Mouse (Mus musculus): ENCODE data around the gene Slc6a2. TPM values are rescaled to one million over a fixed set of nuclear protein-coding genes. Genes with fewer than 3 reads are reported as not detected.

Slc6a2 gene
- 1.4 and 1.7 TPM in 2 replicates for polyA plus RNA-seq (2015; fragmentation: Nextera tagmentation; extraction: Ambion mirVana)

DNA sequence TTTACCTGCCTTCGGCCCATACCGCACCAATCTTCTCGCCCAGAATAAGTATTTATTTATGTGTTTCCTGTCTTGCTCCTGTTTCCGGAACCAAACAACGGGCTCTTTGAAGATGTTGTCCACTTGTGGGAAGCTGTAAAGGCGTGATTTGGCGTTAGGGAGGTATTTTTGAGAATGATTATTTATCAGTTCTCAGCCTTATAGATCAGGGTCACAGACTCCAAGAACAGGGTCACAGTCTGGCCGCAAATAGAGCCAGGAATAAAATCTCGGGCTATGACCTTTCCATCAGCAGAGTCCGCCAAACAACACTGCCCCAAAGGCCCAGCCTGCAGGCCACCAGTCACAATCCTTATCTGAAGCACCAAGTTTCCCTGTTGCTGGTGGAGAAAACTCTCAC, at the start of gene Slc6a2:
Gene Slc6a2, plus strand, starts transcription at position 301 of the 400 bp plus-strand sequence.
- Histone ChIP-seq H3K27me3 (peaks cover 49% of the 10 kb centered on the region), H3K27ac (replicated peaks) (no peak within 1 kb of the TSS), H3K9ac (0 out of 2 replicates have a peak within 1 kb of the TSS, but pooled peaks have one; percentile 18), H3K36me3 (no peaks in the 10 kb centered on the region), H3K4me3 (replicated peaks) (peak within 1 kb of the TSS; percentile 47), H3K9me3 (replicated peaks) (no peaks in the 10 kb centered on the region), H3K4me1 (peaks cover 14% of the 10 kb centered on the region), H3K4me2 (replicated peaks) (peak within 1 kb of the TSS; percentile 94)
- ATAC-seq (ENCODE audit: insufficient number of reproducible peaks, low FRiP score, low TSS enrichment, low read depth) = no peak
- 64% methylated on average over 10 of the region's 10 CpGs for WGBS

DNA sequence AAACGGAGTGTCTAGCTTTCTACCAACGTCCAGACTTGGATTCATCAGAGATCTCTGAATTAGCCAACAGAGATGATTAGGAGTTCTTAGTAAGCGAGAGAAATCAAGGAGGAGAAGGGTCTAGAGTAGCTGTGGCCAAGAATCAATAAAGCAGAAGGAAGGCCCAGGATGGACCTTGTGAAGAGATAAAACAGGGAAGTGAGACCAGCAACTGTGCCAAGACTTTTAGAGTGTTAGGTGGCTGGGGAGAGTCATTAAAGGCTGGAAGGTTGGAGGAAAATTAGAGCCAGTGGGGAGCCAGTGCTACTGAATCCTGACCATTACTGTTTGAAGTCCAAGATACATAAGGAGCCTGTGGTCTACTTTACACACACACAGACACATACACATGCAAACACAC, 48.4 kb upstream of the Slc6a2 start:
- H3K4me1 ChIP-seq = peaks cover 11% of the 10 kb centered on the region
- 85% methylated on average over 3 of the region's 3 CpGs for WGBS
- no peaks in the 10 kb centered on the region for H3K27me3 ChIP-seq
- 0 out of 2 replicates have a peak, but pooled peaks cover 3% of the 10 kb centered on the region for H3K36me3 ChIP-seq
- no peak overlapping the region for H3K4me3 ChIP-seq (replicated peaks)
- no peak overlapping the region for H3K9ac ChIP-seq
- H3K9me3 ChIP-seq (replicated peaks) = no peaks in the 10 kb centered on the region
- no peak overlapping the region for H3K27ac ChIP-seq (replicated peaks)
- no peak overlapping the region for H3K4me2 ChIP-seq (replicated peaks)
- ATAC-seq (ENCODE audit: insufficient number of reproducible peaks, low FRiP score, low TSS enrichment, low read depth) = no peak

DNA sequence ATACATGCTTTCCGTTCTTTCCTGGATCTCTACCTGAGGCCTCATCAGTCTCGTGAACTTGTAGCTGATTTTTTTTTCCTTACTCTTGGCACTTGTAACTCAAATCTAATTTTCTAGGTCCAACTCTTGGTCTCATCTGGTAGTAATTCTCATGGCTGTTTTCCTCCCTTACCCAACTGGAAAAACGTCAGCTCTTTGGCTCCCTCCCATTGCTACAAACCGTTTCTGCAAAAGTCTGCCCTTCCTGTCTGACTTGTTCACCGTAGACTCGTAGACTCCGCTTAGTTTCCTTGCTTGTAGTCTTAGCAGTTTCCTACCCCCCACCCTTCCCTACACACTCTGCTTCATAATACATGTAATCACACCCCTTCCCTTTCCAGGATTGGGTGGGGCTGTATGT, 46.5 kb upstream of the Slc6a2 start:
- 0 out of 2 replicates have a peak, but pooled peaks cover 3% of the 10 kb centered on the region for H3K36me3 ChIP-seq
- no peak overlapping the region for H3K4me3 ChIP-seq (replicated peaks)
- H3K9ac ChIP-seq = no peak overlapping the region
- peaks cover 11% of the 10 kb centered on the region for H3K4me1 ChIP-seq
- H3K4me2 ChIP-seq (replicated peaks) = no peak overlapping the region
- H3K27ac ChIP-seq (replicated peaks) = peak overlapping the region; percentile 60
- ATAC-seq (ENCODE audit: insufficient number of reproducible peaks, low FRiP score, low TSS enrichment, low read depth) = no peak; the same call in 1 of the 2 replicates
- H3K27me3 ChIP-seq = no peaks in the 10 kb centered on the region
- WGBS = 29% methylated on average over 7 of the region's 7 CpGs
- H3K9me3 ChIP-seq (replicated peaks) = no peaks in the 10 kb centered on the region

DNA sequence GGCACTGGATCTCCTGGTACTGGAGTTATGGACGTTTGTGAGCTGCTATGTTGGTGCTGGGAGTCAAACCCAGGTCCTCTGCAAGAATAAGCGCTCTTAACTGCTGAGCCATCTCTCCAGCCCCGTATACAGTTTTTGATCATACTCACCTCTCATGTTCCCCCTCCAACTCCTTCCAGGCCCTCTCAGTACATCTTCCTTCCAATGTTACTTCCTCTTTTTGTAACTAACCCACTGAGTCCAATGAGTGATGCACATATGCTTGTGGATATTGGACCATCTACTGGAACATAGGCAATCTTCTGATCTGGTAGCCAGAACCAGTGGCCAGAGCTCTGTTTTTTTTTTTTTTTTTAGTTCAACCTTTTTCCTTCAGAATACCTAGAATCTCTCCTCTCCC, 43.8 kb upstream of the Slc6a2 start:
- H3K27ac ChIP-seq (replicated peaks) = no peak overlapping the region

DNA sequence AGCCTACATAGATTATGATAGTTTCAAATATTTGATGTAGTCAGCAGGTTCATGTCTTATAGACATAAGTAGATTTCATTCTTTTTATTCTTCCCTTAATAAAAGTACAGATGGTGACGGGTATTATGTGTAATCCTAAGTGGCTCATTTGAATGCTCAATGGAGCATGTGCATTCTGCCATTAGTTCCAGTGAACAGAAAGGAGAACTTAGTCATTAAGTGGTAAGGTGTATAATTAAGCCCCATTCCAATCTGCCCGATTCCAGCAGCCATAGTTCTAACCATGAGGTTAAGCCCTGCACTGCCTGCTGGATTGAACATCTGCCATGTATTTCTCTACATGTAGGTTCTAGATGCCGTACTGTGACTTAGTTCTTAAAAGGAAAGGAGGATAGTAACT, 38.1 kb upstream of the Slc6a2 start:
- no peaks in the 10 kb centered on the region for H3K27me3 ChIP-seq
- no peaks in the 10 kb centered on the region for H3K9me3 ChIP-seq (replicated peaks)
- no peak for ATAC-seq (ENCODE audit: insufficient number of reproducible peaks, low FRiP score, low TSS enrichment, low read depth)
- 0 out of 2 replicates have a peak, but pooled peaks cover 8% of the 10 kb centered on the region for H3K4me1 ChIP-seq
- WGBS = 83% methylated on average over 3 of the region's 3 CpGs
- no peak overlapping the region for H3K4me3 ChIP-seq (replicated peaks)
- H3K9ac ChIP-seq = no peak overlapping the region
- no peaks in the 10 kb centered on the region for H3K36me3 ChIP-seq
- no peak overlapping the region for H3K4me2 ChIP-seq (replicated peaks)
- H3K27ac ChIP-seq (replicated peaks) = no peak overlapping the region

More for the DNA sequence above, 43.8 kb upstream of the Slc6a2 start:
- WGBS = 85% methylated on average over 3 of the region's 3 CpGs
- Histone ChIP-seq H3K4me2 (replicated peaks) (no peak overlapping the region), H3K4me1 (peaks cover 11% of the 10 kb centered on the region), H3K9ac (no peak overlapping the region), H3K27me3 (no peaks in the 10 kb centered on the region), H3K36me3 (0 out of 2 replicates have a peak, but pooled peaks cover 3% of the 10 kb centered on the region), H3K4me3 (replicated peaks) (no peak overlapping the region), H3K9me3 (replicated peaks) (no peaks in the 10 kb centered on the region)
- no peak for ATAC-seq (ENCODE audit: insufficient number of reproducible peaks, low FRiP score, low TSS enrichment, low read depth)

DNA sequence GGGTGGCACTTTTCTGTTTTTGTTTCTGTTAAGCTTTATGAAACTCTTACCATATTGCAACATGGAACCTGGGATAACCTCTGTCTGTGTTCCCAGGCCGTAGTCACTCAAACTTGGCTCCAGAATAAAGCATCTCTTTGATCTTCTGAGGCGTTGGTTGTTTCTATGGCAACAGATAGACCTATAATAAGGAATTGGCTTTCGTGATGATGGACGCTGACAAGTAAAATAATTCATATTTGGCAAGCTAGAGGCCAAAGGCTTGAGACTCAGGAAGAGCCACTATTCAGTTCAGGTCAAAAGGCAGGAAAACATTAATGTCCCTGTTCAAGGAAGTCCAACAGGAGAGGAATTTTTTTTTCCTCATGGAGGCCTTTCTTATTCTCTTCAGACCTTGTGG, 30.9 kb upstream of the Slc6a2 start:
- Histone ChIP-seq H3K36me3 (no peaks in the 10 kb centered on the region), H3K27me3 (no peaks in the 10 kb centered on the region), H3K4me2 (replicated peaks) (no peak overlapping the region), H3K9me3 (replicated peaks) (no peaks in the 10 kb centered on the region), H3K4me1 (no peaks in the 10 kb centered on the region), H3K4me3 (replicated peaks) (no peak overlapping the region), H3K27ac (replicated peaks) (no peak overlapping the region), H3K9ac (no peak overlapping the region)
- 61% methylated on average over 4 of the region's 4 CpGs for WGBS
- ATAC-seq (ENCODE audit: insufficient number of reproducible peaks, low FRiP score, low TSS enrichment, low read depth) = no peak

DNA sequence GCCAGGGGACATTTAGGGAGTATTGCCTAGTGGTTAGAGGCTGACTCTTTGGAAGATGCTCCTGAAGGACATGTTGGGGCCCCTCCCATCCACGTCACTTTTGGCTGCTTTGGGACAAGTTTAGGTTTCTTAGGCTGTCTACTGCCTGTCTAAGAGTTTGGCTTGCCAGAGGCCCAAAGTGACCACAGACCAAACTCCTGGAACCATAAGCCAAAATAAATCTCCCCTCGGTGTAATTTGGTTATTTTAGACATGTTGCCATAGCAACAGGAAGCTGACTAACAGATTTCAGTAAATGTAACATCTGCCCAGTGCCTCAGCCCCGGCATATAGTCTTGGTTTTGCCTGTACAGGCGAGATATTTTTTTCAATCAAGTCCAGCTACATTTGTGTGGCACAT, 21.8 kb upstream of the Slc6a2 start:
- Histone ChIP-seq H3K4me3 (replicated peaks) (no peak overlapping the region), H3K36me3 (no peaks in the 10 kb centered on the region), H3K4me2 (replicated peaks) (no peak overlapping the region), H3K27me3 (no peaks in the 10 kb centered on the region), H3K9me3 (replicated peaks) (no peaks in the 10 kb centered on the region), H3K9ac (no peak overlapping the region), H3K4me1 (no peaks in the 10 kb centered on the region), H3K27ac (replicated peaks) (no peak overlapping the region)
- 68% methylated on average over 4 of the region's 4 CpGs for WGBS
- ATAC-seq (ENCODE audit: insufficient number of reproducible peaks, low FRiP score, low TSS enrichment, low read depth) = no peak

DNA sequence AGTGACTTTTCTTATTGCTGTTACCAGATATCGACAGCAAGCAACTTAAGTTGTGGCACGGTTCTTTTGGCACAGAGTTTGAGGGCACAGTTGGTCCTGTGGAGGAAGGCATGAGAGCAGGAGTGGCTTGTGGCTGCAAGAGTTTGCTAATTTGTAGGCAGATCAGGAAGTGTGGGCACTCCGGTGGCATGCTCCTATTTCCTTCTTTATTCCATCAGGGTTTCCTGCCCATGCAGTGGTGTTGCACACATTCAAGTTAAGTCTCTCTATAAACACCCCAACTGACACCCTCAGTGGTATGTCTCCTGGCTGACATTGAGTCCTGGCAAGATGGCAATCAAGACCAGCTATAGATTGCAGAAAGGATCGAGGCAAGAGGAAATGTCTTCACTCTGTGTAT, 10.8 kb upstream of the Slc6a2 start:
- H3K36me3 ChIP-seq = no peaks in the 10 kb centered on the region
- no peaks in the 10 kb centered on the region for H3K27me3 ChIP-seq
- 77% methylated on average over 4 of the region's 4 CpGs for WGBS
- H3K27ac ChIP-seq (replicated peaks) = no peak overlapping the region
- no peaks in the 10 kb centered on the region for H3K4me1 ChIP-seq
- H3K4me2 ChIP-seq (replicated peaks) = no peak overlapping the region
- H3K4me3 ChIP-seq (replicated peaks) = no peak overlapping the region
- H3K9ac ChIP-seq = no peak overlapping the region
- H3K9me3 ChIP-seq (replicated peaks) = no peaks in the 10 kb centered on the region
- ATAC-seq (ENCODE audit: insufficient number of reproducible peaks, low FRiP score, low TSS enrichment, low read depth) = no peak

DNA sequence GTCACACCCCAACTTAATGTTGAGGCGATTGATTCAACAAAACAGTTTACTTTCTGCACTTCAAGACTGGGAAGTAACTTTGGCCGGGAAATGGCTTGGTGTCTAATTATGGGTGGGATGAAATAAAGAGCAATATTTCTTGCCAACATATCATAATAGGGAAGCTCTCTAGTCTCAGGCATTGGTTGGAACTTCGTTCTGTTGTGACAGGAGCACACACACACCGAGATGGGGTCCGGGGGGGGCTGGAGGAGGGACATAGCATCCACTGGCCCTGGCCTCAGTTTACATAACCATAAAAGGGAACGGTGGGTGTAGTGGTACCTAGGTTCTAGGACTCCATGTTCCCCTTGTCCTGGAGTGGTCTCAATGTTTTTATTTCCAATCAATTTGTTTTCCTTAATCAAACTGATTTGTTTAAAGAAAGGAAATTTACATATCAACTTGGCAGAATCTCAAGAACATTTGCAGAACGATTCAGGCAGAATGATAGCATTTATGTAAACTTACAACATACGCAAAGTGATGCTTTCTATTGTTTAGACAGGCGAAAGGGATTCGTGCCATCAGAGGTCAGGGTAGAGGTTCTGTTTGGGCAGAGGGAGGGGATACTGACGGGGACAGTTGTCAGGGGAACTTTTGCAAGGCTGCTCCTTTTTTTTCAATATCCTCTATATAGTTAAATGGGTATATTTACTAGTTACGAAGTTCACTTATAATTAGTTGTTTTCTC, 9.1 kb upstream of the Slc6a2 start:
- no peaks in the 10 kb centered on the region for H3K36me3 ChIP-seq
- H3K4me3 ChIP-seq (replicated peaks) = no peak overlapping the region
- no peaks in the 10 kb centered on the region for H3K4me1 ChIP-seq
- no peak overlapping the region for H3K9ac ChIP-seq
- no peaks in the 10 kb centered on the region for H3K27me3 ChIP-seq
- H3K4me2 ChIP-seq (replicated peaks) = no peak overlapping the region
- 77% methylated on average over 12 of the region's 12 CpGs for WGBS
- no peaks in the 10 kb centered on the region for H3K9me3 ChIP-seq (replicated peaks)
- no peak for ATAC-seq (ENCODE audit: insufficient number of reproducible peaks, low FRiP score, low TSS enrichment, low read depth)
- no peak overlapping the region for H3K27ac ChIP-seq (replicated peaks)

DNA sequence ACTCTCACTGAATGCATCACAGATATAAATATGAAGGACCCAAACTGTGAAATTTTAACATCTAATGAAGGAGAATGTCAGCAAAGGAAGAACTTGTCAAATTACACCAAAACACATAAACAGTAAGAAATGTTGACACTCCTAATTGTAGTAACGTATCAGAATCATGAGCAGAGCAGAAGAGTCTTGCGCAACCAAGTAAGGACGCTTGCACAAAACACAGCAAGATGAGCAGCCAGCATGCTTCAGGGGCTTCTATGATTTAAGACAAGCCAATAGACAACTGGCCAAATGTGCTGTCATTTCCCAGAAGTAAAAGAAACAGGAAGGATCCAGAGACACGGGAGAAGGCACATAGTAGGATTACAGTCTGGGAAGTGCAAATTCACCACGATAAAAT, 5.8 kb upstream of the Slc6a2 start:
- no peak for ATAC-seq (ENCODE audit: insufficient number of reproducible peaks, low FRiP score, low TSS enrichment, low read depth)
- Histone ChIP-seq H3K9me3 (replicated peaks) (no peaks in the 10 kb centered on the region), H3K36me3 (no peaks in the 10 kb centered on the region), H3K4me2 (replicated peaks) (no peak overlapping the region), H3K4me3 (replicated peaks) (no peak overlapping the region), H3K27ac (replicated peaks) (no peak overlapping the region), H3K9ac (no peak overlapping the region), H3K4me1 (no peaks in the 10 kb centered on the region), H3K27me3 (peaks cover 6% of the 10 kb centered on the region)
- WGBS = 77% methylated on average over 5 of the region's 5 CpGs

DNA sequence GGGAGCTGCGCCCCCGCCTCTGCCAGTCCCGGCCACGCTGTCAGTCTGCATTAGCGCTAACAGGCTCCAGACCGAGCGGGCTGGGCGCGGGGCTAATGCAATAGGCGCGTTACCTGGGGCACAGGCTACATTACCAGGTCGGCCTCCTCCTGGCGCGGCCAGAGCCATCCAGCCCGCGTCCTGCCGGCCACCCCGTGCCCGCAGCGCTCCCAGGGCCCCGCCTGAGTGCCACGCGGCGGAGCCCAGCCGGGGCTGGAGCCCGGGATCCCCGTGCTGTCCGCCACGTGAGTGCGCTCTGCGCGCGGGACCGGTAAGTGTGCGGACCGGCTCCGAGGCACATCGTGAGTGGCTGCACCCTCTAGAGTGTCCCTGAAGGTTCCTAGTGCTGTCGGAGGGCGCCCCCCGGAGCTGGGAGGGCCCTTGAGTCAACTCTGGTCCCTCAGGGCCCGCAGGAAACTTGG, 602 bp downstream of the Slc6a2 start:
- Histone ChIP-seq H3K4me2 (replicated peaks) (peak overlapping the region; percentile 94), H3K36me3 (no peaks in the 10 kb centered on the region), H3K4me3 (replicated peaks) (peak overlapping the region; percentile 47), H3K4me1 (peaks cover 14% of the 10 kb centered on the region), H3K9me3 (replicated peaks) (no peaks in the 10 kb centered on the region), H3K27me3 (peaks cover 49% of the 10 kb centered on the region), H3K27ac (replicated peaks) (no peak overlapping the region), H3K9ac (0 out of 2 replicates have a peak overlapping the region, but pooled peaks have one; percentile 18)
- no peak for ATAC-seq (ENCODE audit: insufficient number of reproducible peaks, low FRiP score, low TSS enrichment, low read depth)
- under 1% methylated on average over 42 of the region's 42 CpGs for WGBS

DNA sequence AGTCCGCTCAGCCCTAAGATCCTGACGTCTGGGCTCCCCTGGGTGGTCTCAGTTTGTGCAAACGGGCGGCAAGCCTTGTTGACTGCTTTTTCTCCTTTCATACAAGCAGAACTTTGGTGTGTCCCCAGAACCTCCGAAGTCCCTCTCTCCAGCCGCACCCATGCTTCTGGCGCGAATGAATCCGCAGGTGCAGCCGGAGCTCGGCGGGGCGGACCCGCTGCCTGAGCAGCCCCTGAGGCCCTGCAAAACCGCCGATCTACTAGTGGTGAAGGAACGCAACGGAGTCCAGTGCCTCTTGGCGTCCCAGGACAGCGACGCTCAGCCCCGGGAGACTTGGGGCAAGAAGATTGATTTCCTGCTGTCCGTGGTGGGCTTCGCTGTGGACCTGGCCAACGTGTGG, 1.2 kb downstream of the Slc6a2 start:
- peaks cover 49% of the 10 kb centered on the region for H3K27me3 ChIP-seq
- H3K9me3 ChIP-seq (replicated peaks) = no peaks in the 10 kb centered on the region
- H3K27ac ChIP-seq (replicated peaks) = no peak overlapping the region
- 3% methylated on average over 25 of the region's 25 CpGs for WGBS
- peak overlapping the region; percentile 1; the same call in 1 of the 2 replicates for H3K9ac ChIP-seq
- ATAC-seq (ENCODE audit: insufficient number of reproducible peaks, low FRiP score, low TSS enrichment, low read depth) = no peak
- H3K4me1 ChIP-seq = peaks cover 14% of the 10 kb centered on the region
- no peaks in the 10 kb centered on the region for H3K36me3 ChIP-seq
- peak overlapping the region; percentile 94 for H3K4me2 ChIP-seq (replicated peaks)
- H3K4me3 ChIP-seq (replicated peaks) = peak overlapping the region; percentile 47
